Mouse (Mus musculus): ENCODE measurements at regions not wholly inside any gene's neighbourhood (a gene's known extent, or its start where the extent isn't known, plus 50 kb on each side); places are given as distances from the start of the nearest gene placed in this dataset.

DNA sequence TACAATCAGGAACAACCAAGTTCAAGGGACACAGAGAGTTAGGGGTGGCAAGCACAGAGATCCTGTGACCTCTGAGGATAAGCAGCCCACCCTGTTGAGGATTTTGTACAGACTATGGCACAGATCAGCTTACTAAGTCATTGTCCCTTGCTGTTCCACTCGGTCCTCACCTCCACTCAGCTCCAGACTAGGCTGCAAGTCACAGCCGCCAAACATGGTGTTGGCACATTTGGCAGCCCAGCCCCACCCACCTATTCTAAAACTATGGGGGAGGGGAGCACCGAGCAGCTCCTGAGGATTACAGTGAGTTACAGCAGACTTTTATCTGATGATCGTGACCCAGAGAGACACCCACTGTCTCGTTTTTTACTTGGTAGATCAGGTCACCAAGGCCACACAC lies 93.0 kb upstream of the Oxgr1 start:
- Histone ChIP-seq H3K9ac (replicated peaks; ENCODE audit: low read depth, low read length) (no peak overlapping the region), H3K27ac (ENCODE audit: low read depth) (no peak overlapping the region), H3K27me3 (ENCODE audit: control insufficient read depth, insufficient read depth, low read length) (no peaks in the 10 kb centered on the region), H3K4me2 (ENCODE audit: low read depth, low read length) (no peak overlapping the region), H3K4me3 (ENCODE audit: low read depth, low read length) (no peak overlapping the region), H3K9me3 (replicated peaks; ENCODE audit: control insufficient read depth, low read length) (no peaks in the 10 kb centered on the region), H3K36me3 (replicated peaks; ENCODE audit: control insufficient read depth, insufficient read depth, low read length) (no peaks in the 10 kb centered on the region), H3K4me1 (ENCODE audit: control insufficient read depth, insufficient read depth) (peaks cover 19% of the 10 kb centered on the region)
- 48% methylated on average over 5 of the region's 5 CpGs for WGBS
- ATAC-seq (ENCODE audit: insufficient read depth, low read depth) = no peak
- no peak for DNase-seq (ENCODE audit: low spot score)
- TF ChIP-seq CTCF (IDR thresholded peaks at IDR 0.05; ENCODE audit: low read depth) (no peak), EP300 (IDR thresholded peaks at IDR 0.05; ENCODE audit: low read depth) (no peak)

DNA sequence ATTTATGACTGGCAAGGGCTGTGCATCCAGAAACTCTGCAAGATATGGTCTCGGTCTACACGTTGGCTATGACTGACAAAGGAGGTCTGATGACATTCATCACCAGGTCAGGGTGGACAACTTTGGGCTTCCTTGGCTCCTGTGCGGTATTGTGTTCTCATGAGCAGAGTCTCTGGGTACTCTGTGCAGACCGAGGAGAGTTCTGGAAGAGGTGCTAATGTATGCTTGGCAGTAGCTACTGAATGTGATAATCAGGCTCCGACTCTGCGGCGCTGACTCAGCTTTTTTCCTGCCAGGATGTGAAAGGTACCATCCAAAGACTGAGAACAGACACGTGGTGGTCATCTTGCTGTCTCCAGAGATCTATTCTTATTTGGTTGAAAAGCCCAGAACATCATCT lies 94.5 kb upstream of the Oxgr1 start:
- DNase-seq (ENCODE audit: low spot score) (peak; percentile 46), ATAC-seq (ENCODE audit: insufficient read depth, low read depth) (no peak)
- Histone ChIP-seq H3K27ac (ENCODE audit: low read depth) (no peak overlapping the region), H3K4me3 (ENCODE audit: low read depth, low read length) (no peak overlapping the region), H3K9ac (replicated peaks; ENCODE audit: low read depth, low read length) (no peak overlapping the region), H3K27me3 (ENCODE audit: control insufficient read depth, insufficient read depth, low read length) (no peaks in the 10 kb centered on the region), H3K4me1 (ENCODE audit: control insufficient read depth, insufficient read depth) (peaks cover 19% of the 10 kb centered on the region), H3K4me2 (ENCODE audit: low read depth, low read length) (no peak overlapping the region), H3K36me3 (replicated peaks; ENCODE audit: control insufficient read depth, insufficient read depth, low read length) (no peaks in the 10 kb centered on the region), H3K9me3 (replicated peaks; ENCODE audit: control insufficient read depth, low read length) (no peaks in the 10 kb centered on the region)
- no peak for TF ChIP-seq EP300 (IDR thresholded peaks at IDR 0.05; ENCODE audit: low read depth)
- TF ChIP-seq CTCF (IDR thresholded peaks at IDR 0.05; ENCODE audit: low read depth) = no peak
- WGBS = 54% methylated on average over 8 of the region's 8 CpGs

DNA sequence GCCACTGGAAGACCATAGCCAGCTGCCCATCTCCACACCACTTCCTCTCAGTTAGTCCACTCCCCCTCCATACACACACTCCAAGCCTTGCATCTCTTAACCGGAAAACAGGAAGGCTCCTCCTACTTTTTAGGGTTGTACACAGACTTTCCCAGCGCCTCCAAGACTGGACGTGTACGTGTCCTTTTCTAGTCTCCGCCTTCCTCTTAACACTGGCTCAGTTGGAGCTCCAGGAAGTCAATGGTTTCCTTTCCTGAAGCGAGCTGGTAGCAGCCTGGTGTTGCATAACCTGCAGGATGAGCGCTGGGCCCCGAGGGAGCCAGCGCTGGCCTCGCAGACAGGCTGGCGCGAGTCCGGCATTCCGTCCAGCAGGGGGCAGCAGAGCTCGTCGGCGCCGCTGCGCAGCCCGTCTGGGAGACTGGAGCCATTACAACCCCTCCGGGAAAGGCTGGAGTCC lies 95.5 kb upstream of the Oxgr1 start:
- Histone ChIP-seq H3K36me3 (replicated peaks; ENCODE audit: control insufficient read depth, insufficient read depth, low read length) (no peaks in the 10 kb centered on the region), H3K27me3 (ENCODE audit: control insufficient read depth, insufficient read depth, low read length) (no peaks in the 10 kb centered on the region), H3K4me2 (ENCODE audit: low read depth, low read length) (peak overlapping the region; percentile 35), H3K9me3 (replicated peaks; ENCODE audit: control insufficient read depth, low read length) (no peaks in the 10 kb centered on the region), H3K9ac (replicated peaks; ENCODE audit: low read depth, low read length) (no peak overlapping the region), H3K4me1 (ENCODE audit: control insufficient read depth, insufficient read depth) (peaks cover 19% of the 10 kb centered on the region), H3K4me3 (ENCODE audit: low read depth, low read length) (peak overlapping the region; percentile 7), H3K27ac (ENCODE audit: low read depth) (peak overlapping the region; percentile 65)
- WGBS = 1% methylated on average over 21 of the region's 21 CpGs
- peak; percentile 88 for DNase-seq (ENCODE audit: low spot score)
- peak; percentile 89 for ATAC-seq (ENCODE audit: insufficient read depth, low read depth)
- peak; percentile 89; the same call in 1 of the 2 replicates for TF ChIP-seq EP300 (IDR thresholded peaks at IDR 0.05; ENCODE audit: low read depth)
- peak; percentile 92 for TF ChIP-seq CTCF (IDR thresholded peaks at IDR 0.05; ENCODE audit: low read depth)

DNA sequence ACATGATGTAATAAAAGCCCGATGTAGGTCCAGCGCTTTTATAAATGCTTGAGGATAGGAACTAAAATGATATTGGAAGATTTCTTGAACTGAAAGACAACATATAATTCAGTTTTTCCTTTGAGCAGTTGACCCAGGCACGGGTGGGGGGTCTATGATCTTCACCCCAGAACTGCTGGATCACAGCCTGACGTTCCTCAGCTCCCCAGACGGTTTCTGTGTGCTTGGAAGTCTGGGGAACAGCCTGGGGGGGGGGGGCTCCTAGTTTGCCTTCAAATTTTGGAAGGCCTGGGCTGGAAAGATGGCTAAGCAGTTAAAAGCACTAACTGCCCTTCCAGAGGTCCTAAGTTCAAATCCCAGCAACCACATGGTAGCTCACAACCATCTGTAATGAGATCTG lies 96.3 kb upstream of the Oxgr1 start:
- no peak overlapping the region for H3K27ac ChIP-seq (ENCODE audit: low read depth)
- no peak overlapping the region for H3K9ac ChIP-seq (replicated peaks; ENCODE audit: low read depth, low read length)
- TF ChIP-seq EP300 (IDR thresholded peaks at IDR 0.05; ENCODE audit: low read depth) (no peak), CTCF (IDR thresholded peaks at IDR 0.05; ENCODE audit: low read depth) (no peak)
- no peak overlapping the region for H3K4me3 ChIP-seq (ENCODE audit: low read depth, low read length)
- H3K4me1 ChIP-seq (ENCODE audit: control insufficient read depth, insufficient read depth) = peaks cover 19% of the 10 kb centered on the region
- 85% methylated on average over 5 of the region's 5 CpGs for WGBS
- ATAC-seq (ENCODE audit: insufficient read depth, low read depth) (no peak), DNase-seq (ENCODE audit: low spot score) (no peak)
- no peak overlapping the region for H3K4me2 ChIP-seq (ENCODE audit: low read depth, low read length)
- no peaks in the 10 kb centered on the region for H3K27me3 ChIP-seq (ENCODE audit: control insufficient read depth, insufficient read depth, low read length)
- H3K36me3 ChIP-seq (replicated peaks; ENCODE audit: control insufficient read depth, insufficient read depth, low read length) = no peaks in the 10 kb centered on the region
- H3K9me3 ChIP-seq (replicated peaks; ENCODE audit: control insufficient read depth, low read length) = no peaks in the 10 kb centered on the region

DNA sequence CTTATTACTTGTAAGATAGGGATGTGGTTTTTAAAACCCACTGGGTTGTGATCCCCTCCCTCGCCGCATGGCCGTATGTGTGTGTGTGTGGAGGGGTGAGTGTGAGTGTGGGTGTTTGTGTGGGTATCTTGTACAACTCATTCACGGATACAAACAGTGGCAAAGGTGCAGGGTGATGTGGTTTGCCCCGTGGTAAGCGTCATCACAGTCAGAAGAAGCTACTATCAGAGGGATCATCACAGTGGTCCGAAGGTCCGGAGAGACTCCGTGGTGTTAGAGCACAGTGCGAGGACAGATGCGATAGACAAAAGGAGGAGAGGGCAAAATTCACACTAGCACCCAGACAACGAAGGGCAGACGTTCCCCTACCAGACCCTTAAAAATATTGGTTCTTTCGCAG lies 97.0 kb upstream of the Oxgr1 start:
- no peaks in the 10 kb centered on the region for H3K36me3 ChIP-seq (replicated peaks; ENCODE audit: control insufficient read depth, insufficient read depth, low read length)
- H3K9me3 ChIP-seq (replicated peaks; ENCODE audit: control insufficient read depth, low read length) = no peaks in the 10 kb centered on the region
- no peak overlapping the region for H3K27ac ChIP-seq (ENCODE audit: low read depth)
- H3K4me2 ChIP-seq (ENCODE audit: low read depth, low read length) = no peak overlapping the region
- no peak overlapping the region for H3K4me3 ChIP-seq (ENCODE audit: low read depth, low read length)
- TF ChIP-seq CTCF (IDR thresholded peaks at IDR 0.05; ENCODE audit: low read depth) (no peak), EP300 (IDR thresholded peaks at IDR 0.05; ENCODE audit: low read depth) (no peak)
- no peak overlapping the region for H3K9ac ChIP-seq (replicated peaks; ENCODE audit: low read depth, low read length)
- H3K27me3 ChIP-seq (ENCODE audit: control insufficient read depth, insufficient read depth, low read length) = no peaks in the 10 kb centered on the region
- WGBS = 94% methylated on average over 14 of the region's 14 CpGs
- ATAC-seq (ENCODE audit: insufficient read depth, low read depth) = no peak
- no peak for DNase-seq (ENCODE audit: low spot score)
- peaks cover 18% of the 10 kb centered on the region for H3K4me1 ChIP-seq (ENCODE audit: control insufficient read depth, insufficient read depth)

DNA sequence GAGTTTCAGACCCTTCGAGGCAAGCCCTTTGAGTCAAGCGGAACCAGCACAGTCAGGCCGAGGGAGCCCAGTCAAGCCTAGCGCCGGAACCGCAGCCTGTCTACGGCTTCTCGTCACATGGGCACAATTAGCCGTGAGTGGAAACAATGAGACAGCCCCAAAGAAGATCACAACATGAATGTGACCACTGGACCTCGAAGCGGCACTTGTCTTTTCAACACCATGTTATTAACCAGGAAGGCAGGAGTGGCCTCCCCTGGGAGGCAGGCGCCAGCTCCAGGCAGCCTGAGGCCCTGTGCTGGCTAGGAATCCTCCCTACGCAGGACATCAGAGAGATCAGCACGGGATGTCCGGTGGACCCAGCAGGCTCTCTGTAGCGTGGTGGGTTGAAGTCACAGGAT lies 97.4 kb upstream of the Oxgr1 start:
- H3K4me3 ChIP-seq (ENCODE audit: low read depth, low read length) = no peak overlapping the region
- no peaks in the 10 kb centered on the region for H3K9me3 ChIP-seq (replicated peaks; ENCODE audit: control insufficient read depth, low read length)
- H3K4me1 ChIP-seq (ENCODE audit: control insufficient read depth, insufficient read depth) = peaks cover 14% of the 10 kb centered on the region; the same call in 1 of the 2 replicates
- no peak overlapping the region for H3K9ac ChIP-seq (replicated peaks; ENCODE audit: low read depth, low read length)
- DNase-seq (ENCODE audit: low spot score) (no peak), ATAC-seq (ENCODE audit: insufficient read depth, low read depth) (no peak)
- WGBS = 59% methylated on average over 16 of the region's 16 CpGs
- no peak overlapping the region for H3K4me2 ChIP-seq (ENCODE audit: low read depth, low read length)
- H3K27me3 ChIP-seq (ENCODE audit: control insufficient read depth, insufficient read depth, low read length) = no peaks in the 10 kb centered on the region
- no peak overlapping the region for H3K27ac ChIP-seq (ENCODE audit: low read depth)
- TF ChIP-seq EP300 (IDR thresholded peaks at IDR 0.05; ENCODE audit: low read depth) (no peak), CTCF (IDR thresholded peaks at IDR 0.05; ENCODE audit: low read depth) (no peak)
- H3K36me3 ChIP-seq (replicated peaks; ENCODE audit: control insufficient read depth, insufficient read depth, low read length) = no peaks in the 10 kb centered on the region

Measured in heart, postnatal 0 days (tissue).